ENCODE assay signal across 22 mouse cellular contexts in the genomic region with DNA sequence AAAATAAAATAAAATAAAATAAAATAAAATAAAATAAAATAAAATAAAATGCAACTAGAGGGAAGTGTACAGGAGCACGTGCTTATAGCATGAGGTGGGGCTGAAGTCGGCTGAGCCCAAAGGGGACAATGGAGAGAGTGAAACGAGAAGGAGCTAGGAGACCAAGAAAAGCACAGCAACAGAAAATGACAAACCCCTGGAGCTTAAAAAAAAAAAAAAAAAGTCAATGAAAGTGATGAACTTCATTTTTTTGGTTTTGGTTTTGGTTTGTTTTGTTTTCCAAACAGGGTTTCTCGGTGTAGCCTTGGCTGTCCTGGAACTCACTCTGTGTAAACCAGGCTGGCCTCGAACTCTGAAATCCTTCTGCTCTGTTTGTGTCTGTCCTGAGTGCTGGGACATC.
"Had no signal": no experiment of that assay in that cellular context is flagged by ENCODE, and none has a peak within 500 bp of the region (broad histone marks: within the 10 kb centered on the region; RNA-seq: fewer than 3 reads in every experiment).

No protein-coding gene starts in this region.

- H3K9me3 ChIP-seq: limb, embryonic 10.5 days; limb, embryonic 13.5 days; liver, embryonic 12.5 days; liver, embryonic 15.5 days; lung, embryonic 15.5 days; midbrain, embryonic 10.5 days; midbrain, embryonic 13.5 days; neural tube, embryonic 13.5 days had no signal

- H3K4me2 ChIP-seq: liver, embryonic 15.5 days; lung, embryonic 15.5 days; midbrain, embryonic 13.5 days; neural tube, embryonic 13.5 days had no signal

- H3K27ac ChIP-seq: kidney, postnatal 0 days; layer of hippocampus, adult 2 months; midbrain, embryonic 10.5 days; midbrain, embryonic 13.5 days had no signal

- H3K9ac ChIP-seq: limb, embryonic 13.5 days; liver, embryonic 15.5 days; lung, embryonic 15.5 days; midbrain, embryonic 13.5 days; neural tube, embryonic 13.5 days had no signal

- H3K27me3 ChIP-seq: limb, embryonic 13.5 days; liver, embryonic 12.5 days; liver, embryonic 15.5 days; lung, embryonic 15.5 days; neural tube, embryonic 13.5 days had no signal

- ATAC-seq: intestine, embryonic 16.5 days; liver, embryonic 12.5 days; midbrain, embryonic 13.5 days; midbrain, embryonic 16.5 days had no signal

- H3K36me3 ChIP-seq: limb, embryonic 10.5 days; limb, embryonic 13.5 days; liver, embryonic 12.5 days; liver, embryonic 15.5 days; lung, embryonic 15.5 days; midbrain, embryonic 10.5 days; midbrain, embryonic 13.5 days; neural tube, embryonic 13.5 days had no signal

- H3K4me3 ChIP-seq: layer of hippocampus, adult 2 months; limb, embryonic 10.5 days; limb, embryonic 13.5 days; liver, embryonic 12.5 days; liver, embryonic 15.5 days; lung, embryonic 15.5 days; midbrain, embryonic 10.5 days; midbrain, embryonic 13.5 days; neural tube, embryonic 13.5 days had no signal

- DNase-seq: kidney, adult 18-20 months; kidney, adult 9 months; kidney, postnatal 25 days; layer of hippocampus, adult 9-11 months; liver; lung, adult 18-20 months; lung, postnatal 10 days; lung, postnatal 36 days; thymus, adult 18-20 months; thymus, postnatal 4 days had no signal
